Mouse (Mus musculus) hindbrain, embryonic 10.5 days (tissue): ENCODE measurements around the gene Bub1b. TPM values are rescaled to one million over a fixed set of nuclear protein-coding genes. Genes with fewer than 3 reads are reported as not detected.
"Not testable (repeated sequence)": the region's sequence is repeated elsewhere in the genome, so short reads cannot be mapped to it uniquely, and the experiment has no call there.

Experiments
- DNase-seq: peaks from one replicate; pipeline ENCODE4 v3.0.0-alpha.2; 2017; ENCODE audit warnings: low spot score
- H3K27ac ChIP-seq: fragments of 300-500 bp; sonication (generic); 2 replicates; pipeline ENCODE4 v1.5.1; 2016; ENCODE audit warnings: mild to moderate bottlenecking, moderate library complexity
- H3K27me3 ChIP-seq: fragments of 300-500 bp; sonication (generic); 2 replicates; pipeline ENCODE4 v1.6.1; 2016; ENCODE audit warnings: mild to moderate bottlenecking; ENCODE audit not compliant: poor library complexity, insufficient read depth, severe bottlenecking
- H3K36me3 ChIP-seq: fragments of 300-500 bp; sonication (generic); 2 replicates; pipeline ENCODE4 v1.6.1; 2016; ENCODE audit warnings: mild to moderate bottlenecking, moderate library complexity
- H3K4me1 ChIP-seq: fragments of 300-500 bp; sonication (generic); replicated peaks from 2 replicates; pipeline ENCODE4 v1.6.1; 2016; ENCODE audit warnings: mild to moderate bottlenecking
- H3K4me3 ChIP-seq: fragments of 300-500 bp; sonication (generic); 2 replicates; pipeline ENCODE4 v1.5.1; 2016; ENCODE audit warnings: mild to moderate bottlenecking, moderate library complexity
- H3K9me3 ChIP-seq: fragments of 300-500 bp; sonication (generic); 2 replicates; pipeline ENCODE4 v1.6.1; 2016; ENCODE audit warnings: mild to moderate bottlenecking, moderate library complexity
- WGBS: fragments of 180-500 bp; shearing (Covaris S2); methylation state at CpG from one replicate; pipeline ENCODE4 v1.1.7; 2016; 5-methylcytosine and 5-hydroxymethylcytosine counted together
- polyA plus RNA-seq: library from polyadenylated mRNA; unstranded; fragments of >200 nt; fragmentation: Nextera tagmentation; extraction: Ambion mirVana; gene quantifications from 2 replicates; pipeline ENCODE4 v1.2.1, GENCODE M21; 2016

The Bub1b gene
- polyA plus RNA-seq = 98.9 and 137 TPM in 2 replicates

GRCm38 (mm10) chr2:118597673-118598568 is at the start of gene Bub1b:
TSS of gene Bub1b (plus strand) at chr2:118598211.
- 6% methylated on average over 41 of the region's 41 CpGs for WGBS
- Histone ChIP-seq H3K4me1 (peaks cover 34% of the 10 kb centered on the region), H3K9me3 (no peaks in the 10 kb centered on the region), H3K27me3 (no peaks in the 10 kb centered on the region), H3K36me3 (peaks cover 32% of the 10 kb centered on the region), H3K27ac (peak within 1 kb of the TSS; percentile 89), H3K4me3 (peak within 1 kb of the TSS; percentile 87)
- peak; percentile 93 for DNase-seq

GRCm38 (mm10) chr2:118548421-118549221 is 49.4 kb upstream of the Bub1b start:
- Histone ChIP-seq H3K4me1 (peaks cover 66% of the 10 kb centered on the region), H3K4me3 (peak overlapping the region; percentile 80), H3K27ac (peak overlapping the region; percentile 91), H3K36me3 (0 out of 2 replicates have a peak, but pooled peaks cover 3% of the 10 kb centered on the region), H3K9me3 (no peaks in the 10 kb centered on the region), H3K27me3 (peaks cover 18% of the 10 kb centered on the region)
- under 1% methylated on average over 18 of the region's 18 CpGs for WGBS
- DNase-seq = peak; percentile 60

- Histone ChIP-seq H3K4me1 (peaks cover 61% of the 10 kb centered on the region), H3K27ac (peak within 1 kb of the TSS; percentile 91)
- 1% methylated on average over 45 of the region's 45 CpGs for WGBS
Measured at GRCm38 (mm10) chr2:118549507-118550473, 48.2 kb upstream of the Bub1b start, which contains the start of gene Bmf. TSS of gene Bmf (minus strand) at chr2:118549687.

GRCm38 (mm10) chr2:118551606-118552005 is 46.4 kb upstream of the Bub1b start:
- no peak for DNase-seq
- peaks cover 43% of the 10 kb centered on the region for H3K4me1 ChIP-seq
- no peak overlapping the region for H3K4me3 ChIP-seq
- WGBS = 51% methylated on average over 2 of the region's 2 CpGs
- H3K27me3 ChIP-seq = peaks cover 5% of the 10 kb centered on the region; the same call in 1 of the 2 replicates
- no peak overlapping the region for H3K27ac ChIP-seq
- H3K9me3 ChIP-seq = no peaks in the 10 kb centered on the region
- H3K36me3 ChIP-seq = no peaks in the 10 kb centered on the region

More at GRCm38 (mm10) chr2:118549507-118550473, 48.2 kb upstream of the Bub1b start, which contains the start of gene Bmf:
- 0 out of 2 replicates have a peak, but pooled peaks cover under 1% of the 10 kb centered on the region for H3K36me3 ChIP-seq
- DNase-seq = peak; percentile 99
- peak within 1 kb of the TSS; percentile 80 for H3K4me3 ChIP-seq
- H3K9me3 ChIP-seq = no peaks in the 10 kb centered on the region
- H3K27me3 ChIP-seq = peaks cover 14% of the 10 kb centered on the region

- peaks cover 14% of the 10 kb centered on the region for H3K4me1 ChIP-seq
- peak; percentile 27 for DNase-seq
- 61% methylated on average over 16 of the region's 17 CpGs for WGBS
- H3K27ac ChIP-seq = peak overlapping the region; percentile 75
- H3K36me3 ChIP-seq, H3K27me3 ChIP-seq, H3K9me3 ChIP-seq: not testable (repeated sequence)
- peak overlapping the region; percentile 49 for H3K4me3 ChIP-seq
Measured at GRCm38 (mm10) chr2:118554356-118554990, 43.5 kb upstream of the Bub1b start.

- 95% methylated on average over 3 of the region's 3 CpGs for WGBS
- Histone ChIP-seq H3K4me1 (peaks cover 7% of the 10 kb centered on the region; the same call in 1 of the 2 replicates), H3K36me3 (peaks cover 16% of the 10 kb centered on the region; the same call in 1 of the 2 replicates), H3K4me3 (no peak overlapping the region), H3K27ac (no peak overlapping the region), H3K9me3 (no peaks in the 10 kb centered on the region), H3K27me3 (no peaks in the 10 kb centered on the region)
- DNase-seq = no peak
Measured at GRCm38 (mm10) chr2:118558426-118558825, 39.6 kb upstream of the Bub1b start.

GRCm38 (mm10) chr2:118562015-118562414 is 36.0 kb upstream of the Bub1b start:
- Histone ChIP-seq H3K9me3 (no peaks in the 10 kb centered on the region), H3K27ac (no peak overlapping the region), H3K27me3 (no peaks in the 10 kb centered on the region), H3K4me1 (no peaks in the 10 kb centered on the region), H3K4me3 (no peak overlapping the region), H3K36me3 (peaks cover 26% of the 10 kb centered on the region)
- DNase-seq = no peak
- 80% methylated on average over 4 of the region's 4 CpGs for WGBS

- no peaks in the 10 kb centered on the region for H3K27me3 ChIP-seq
- no peak overlapping the region for H3K4me3 ChIP-seq
- WGBS = 92% methylated on average over 3 of the region's 3 CpGs
- no peaks in the 10 kb centered on the region for H3K9me3 ChIP-seq
- no peak for DNase-seq
- no peaks in the 10 kb centered on the region for H3K4me1 ChIP-seq
- no peak overlapping the region for H3K27ac ChIP-seq
- H3K36me3 ChIP-seq = peaks cover 26% of the 10 kb centered on the region
Measured at GRCm38 (mm10) chr2:118562431-118562830, 35.6 kb upstream of the Bub1b start.

GRCm38 (mm10) chr2:118567179-118567578 is 30.8 kb upstream of the Bub1b start:
- H3K36me3 ChIP-seq = peaks cover 11% of the 10 kb centered on the region
- H3K4me3 ChIP-seq = no peak overlapping the region
- H3K4me1 ChIP-seq = no peaks in the 10 kb centered on the region
- no peaks in the 10 kb centered on the region for H3K9me3 ChIP-seq
- no peaks in the 10 kb centered on the region for H3K27me3 ChIP-seq
- H3K27ac ChIP-seq = no peak overlapping the region
- 90% methylated on average over 8 of the region's 8 CpGs for WGBS
- no peak for DNase-seq

- H3K4me3 ChIP-seq = no peak overlapping the region
- H3K4me1 ChIP-seq = no peaks in the 10 kb centered on the region
- 97% methylated on average over 2 of the region's 2 CpGs for WGBS
- H3K27ac ChIP-seq = no peak overlapping the region
- H3K9me3 ChIP-seq = no peaks in the 10 kb centered on the region
- no peaks in the 10 kb centered on the region for H3K36me3 ChIP-seq
- H3K27me3 ChIP-seq = no peaks in the 10 kb centered on the region
- DNase-seq = no peak
Measured at GRCm38 (mm10) chr2:118570939-118571338, 27.1 kb upstream of the Bub1b start.

GRCm38 (mm10) chr2:118572183-118572836 is 25.7 kb upstream of the Bub1b start:
- no peak for DNase-seq
- Histone ChIP-seq H3K27me3 (no peaks in the 10 kb centered on the region), H3K9me3 (0 out of 2 replicates have a peak, but pooled peaks cover 2% of the 10 kb centered on the region), H3K36me3 (no peaks in the 10 kb centered on the region), H3K4me1 (no peaks in the 10 kb centered on the region), H3K27ac (peak overlapping the region; percentile 25), H3K4me3 (no peak overlapping the region)
- WGBS = 61% methylated on average over 9 of the region's 9 CpGs
